Mouse (Mus musculus) testis, adult 2 months (tissue): ENCODE results near the gene Rpl18a.

ENCODE experiments used
- CTCF ChIP-seq: fragments of 200-500 bp; IDR thresholded peaks from 2 replicates; pipeline ENCODE4 v1.5.1; 2012; ENCODE audit warnings: low read depth, mild to moderate bottlenecking, inconsistent platforms, low read length, moderate library complexity; ENCODE audit not compliant: control insufficient read depth, insufficient read depth, insufficient replicate concordance
- POLR2A ChIP-seq: fragments of 200-500 bp; IDR thresholded peaks from 2 replicates; pipeline ENCODE4 v1.6.1; 2012; ENCODE audit warnings: low read depth, mild to moderate bottlenecking, inconsistent platforms, low read length, moderate library complexity; ENCODE audit not compliant: control insufficient read depth

- TF ChIP-seq CTCF (peak; percentile 80; the same call in 1 of the 2 replicates), POLR2A (0 out of 2 replicates have a peak, but pooled peaks have one; percentile 14)
These were observed 27.6 kb downstream of the Rpl18a start for GRCm38 (mm10) chr8:70869601-70870041.
